Mouse (Mus musculus): Measurements from ENCODE around the gene Herc3.

DNA sequence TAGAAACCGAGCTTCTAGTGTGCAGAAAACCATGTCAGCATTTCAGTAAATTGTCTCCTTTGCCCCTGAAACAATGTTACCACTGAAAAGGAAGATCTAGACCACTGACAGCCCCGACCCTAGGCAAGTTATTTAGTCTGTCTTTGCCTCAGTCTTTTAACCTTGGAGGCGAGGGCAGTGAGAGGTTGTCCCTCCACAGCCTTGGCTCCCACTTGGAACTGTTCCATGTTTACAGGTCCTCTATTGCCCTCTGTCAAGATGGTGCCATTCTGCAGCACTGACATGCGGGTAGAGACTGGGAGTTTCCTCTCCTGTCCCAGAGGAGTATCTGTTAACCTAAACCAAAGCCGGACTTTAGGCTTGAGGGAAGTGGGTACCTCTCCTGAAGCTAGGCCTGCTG is 81.6 kb downstream of the Herc3 start:
- TF ChIP-seq CTCF (IDR thresholded peaks at IDR 0.05; ENCODE audit: low read depth, low read length) = no peak
- TF ChIP-seq GATA1 (IDR thresholded peaks at IDR 0.05; ENCODE audit: borderline replicate concordance, low read length) = no peak

All from G1E (cell line).